Mouse (Mus musculus) lung, adult 2 months (tissue): ENCODE data around the gene Tada2b.

Source experiments
- CTCF ChIP-seq: fragments of 200-500 bp; IDR thresholded peaks from 2 replicates; pipeline ENCODE4 v1.5.1; 2011; ENCODE audit warnings: mild to moderate bottlenecking, low read length, control low read depth; ENCODE audit not compliant: insufficient read depth
- POLR2A ChIP-seq: fragments of 200-500 bp; IDR thresholded peaks from 2 replicates; pipeline ENCODE4 v1.6.1; 2011; ENCODE audit warnings: low read depth, mild to moderate bottlenecking, control low read depth, low read length, borderline replicate concordance; ENCODE audit errors: extremely low read depth

DNA sequence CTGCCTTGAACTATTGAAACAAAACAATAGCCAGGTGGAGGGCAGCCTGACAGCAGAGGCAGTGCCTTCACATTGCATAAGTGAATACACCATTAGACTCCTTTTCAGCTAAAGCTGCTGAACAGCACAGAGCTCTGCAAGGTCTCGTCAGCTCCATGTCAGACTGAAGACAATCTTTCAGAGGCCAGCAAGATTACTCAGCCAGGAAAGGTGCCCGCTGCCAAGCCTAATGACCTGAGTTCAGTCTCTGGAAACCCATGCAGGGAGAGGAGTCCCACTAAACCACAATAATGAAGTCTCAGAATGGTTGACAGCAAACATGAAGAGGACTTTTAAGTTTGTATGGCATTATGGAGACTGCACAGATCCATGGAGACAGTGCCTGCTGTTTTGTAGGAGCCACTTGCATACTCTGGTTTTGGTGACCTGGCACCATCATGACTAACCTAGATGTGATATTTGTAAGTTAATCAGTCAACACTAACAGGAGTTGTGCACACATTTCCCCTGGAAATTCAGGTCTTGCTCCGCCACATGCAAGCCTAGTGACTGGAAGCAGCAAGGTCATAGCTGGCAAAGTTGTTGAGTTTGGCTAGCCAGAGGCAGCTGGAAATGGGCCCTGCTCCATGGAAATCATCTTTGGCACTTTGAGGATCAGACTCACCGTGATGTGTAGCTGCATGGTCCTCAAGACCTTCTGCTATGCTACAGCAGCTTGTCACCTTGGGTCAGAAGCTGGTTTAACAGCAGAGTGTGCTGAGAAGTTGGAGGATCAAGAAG, 11.0 kb downstream of the Tada2b start:
- TF ChIP-seq POLR2A (no peak), CTCF (no peak)
